Mouse (Mus musculus): ENCODE measurements around the gene Trak1.

GRCm38 (mm10) chr9:121344344-121344743, 47.0 kb downstream of the Trak1 start:
- TF ChIP-seq CTCF (IDR thresholded peaks at IDR 0.05; ENCODE audit: low read depth, low read length) (no peak), POLR2A (IDR thresholded peaks at IDR 0.05; ENCODE audit: extremely low read depth, insufficient read depth, low read length) (no peak)
